Mouse (Mus musculus): ENCODE data around the gene Pde7b. TPM values are rescaled to one million over a fixed set of nuclear protein-coding genes. Genes with fewer than 3 reads are reported as not detected.

Gene Pde7b
- polyA plus RNA-seq, 1 experiment from 2014 or later, result 3.9 TPM

DNA sequence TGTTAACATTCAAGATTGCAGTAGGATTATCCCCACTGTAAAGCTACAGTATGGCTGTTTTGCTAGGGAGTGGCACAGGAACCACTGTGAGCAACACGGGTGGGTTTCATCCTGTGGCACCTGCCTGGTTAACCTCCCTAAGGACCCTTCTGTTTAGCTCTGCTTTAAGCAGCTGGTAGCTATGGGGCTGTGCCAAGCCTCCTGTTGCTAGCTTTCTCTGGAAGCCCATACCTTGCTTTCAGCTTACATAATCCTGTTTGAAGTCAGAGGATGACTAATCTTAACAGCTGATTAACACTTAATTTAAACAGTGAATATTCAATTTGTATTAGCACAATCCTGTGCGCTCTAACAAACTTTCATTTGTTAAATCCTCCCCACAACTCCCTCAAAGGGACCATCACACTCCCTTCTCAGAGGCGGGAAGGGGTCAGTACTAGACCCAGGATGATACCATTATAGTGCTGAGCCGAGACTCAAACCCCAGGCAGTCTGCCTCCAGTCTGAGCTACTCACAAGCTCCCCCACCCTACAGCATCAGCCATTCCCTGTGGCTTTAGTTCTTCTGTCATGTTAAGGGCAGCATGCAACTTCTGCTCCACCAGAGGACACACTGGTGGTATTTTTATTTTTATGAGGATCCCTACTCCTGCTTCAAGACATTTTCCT is 362.3 kb downstream of the Pde7b start:
- Histone ChIP-seq H3K9me3 (ENCODE audit: control insufficient read depth, low read length) (no peaks in the 10 kb centered on the region; the same call in 1 of the 2 replicates), H3K4me1 (replicated peaks; ENCODE audit: control insufficient read depth, insufficient read depth, low read length) (0 out of 2 replicates have a peak, but pooled peaks cover 2% of the 10 kb centered on the region), H3K4me2 (replicated peaks) (no peak overlapping the region), H3K4me3 (replicated peaks; ENCODE audit: low read length) (no peak overlapping the region), H3K36me3 (replicated peaks; ENCODE audit: control insufficient read depth, insufficient read depth) (no peaks in the 10 kb centered on the region; the same call in 1 of the 2 replicates), H3K27ac (no peak overlapping the region), H3K27me3 (ENCODE audit: control insufficient read depth, insufficient read depth, low read length) (no peaks in the 10 kb centered on the region), H3K9ac (no peak overlapping the region)
- WGBS, result 73% methylated on average over 4 of the region's 4 CpGs
- DNase-seq (ENCODE audit: low spot score) (no peak), ATAC-seq (ENCODE audit: low FRiP score) (no peak; the same call in 1 of the 2 replicates)

DNA sequence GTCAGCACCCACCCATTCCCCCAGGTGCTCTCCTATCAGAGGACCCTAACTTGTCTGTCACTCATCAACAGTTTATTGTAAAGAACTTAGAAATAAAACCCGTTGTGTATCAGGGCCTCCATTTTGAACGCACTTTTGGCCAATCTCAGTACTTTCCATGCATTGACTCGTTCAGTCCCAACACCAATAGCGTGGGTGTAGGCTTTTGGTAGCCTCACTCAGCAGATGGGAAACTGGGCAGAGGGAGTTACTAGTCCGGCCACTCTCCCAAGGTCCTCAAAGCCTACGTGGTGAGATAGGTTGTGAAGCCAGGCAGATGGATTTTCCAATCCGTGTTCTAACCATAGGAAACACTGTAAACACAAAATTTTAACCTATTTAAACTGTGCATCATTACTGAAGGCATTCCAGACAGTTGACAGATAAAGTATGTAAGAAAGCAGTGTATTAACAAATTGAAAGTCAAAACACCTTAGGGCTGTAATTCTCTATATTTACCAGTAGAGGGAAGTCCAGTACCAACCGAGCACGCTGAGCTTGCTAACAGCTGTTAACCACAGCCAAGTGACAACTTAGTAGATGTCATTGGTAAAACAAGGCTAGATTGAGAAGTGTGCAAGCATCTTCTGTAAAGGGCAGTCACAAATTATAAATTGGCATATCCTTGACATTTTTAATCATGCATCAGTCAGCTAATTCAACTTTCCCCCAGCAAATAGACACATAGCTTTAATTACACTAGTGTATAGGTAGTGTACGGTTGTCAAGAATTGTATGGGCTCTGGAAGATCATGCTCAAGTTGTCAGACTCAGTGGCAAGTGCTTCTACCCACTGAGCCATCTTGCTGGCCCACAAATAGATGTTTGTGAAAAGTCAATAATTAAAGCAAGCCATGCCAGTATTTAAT is 363.1 kb downstream of the Pde7b start:
- ATAC-seq (ENCODE audit: low FRiP score), result peak; percentile 73; the same call in 1 of the 2 replicates
- H3K27ac ChIP-seq, result no peak overlapping the region
- H3K36me3 ChIP-seq (replicated peaks; ENCODE audit: control insufficient read depth, insufficient read depth), result no peaks in the 10 kb centered on the region; the same call in 1 of the 2 replicates
- no peak overlapping the region for H3K9ac ChIP-seq
- H3K4me3 ChIP-seq (replicated peaks; ENCODE audit: low read length), result no peak overlapping the region
- WGBS, result 63% methylated on average over 10 of the region's 10 CpGs
- H3K4me2 ChIP-seq (replicated peaks), result no peak overlapping the region
- no peaks in the 10 kb centered on the region; the same call in 1 of the 2 replicates for H3K9me3 ChIP-seq (ENCODE audit: control insufficient read depth, low read length)
- no peaks in the 10 kb centered on the region for H3K27me3 ChIP-seq (ENCODE audit: control insufficient read depth, insufficient read depth, low read length)
- H3K4me1 ChIP-seq (replicated peaks; ENCODE audit: control insufficient read depth, insufficient read depth, low read length), result 0 out of 2 replicates have a peak, but pooled peaks cover 2% of the 10 kb centered on the region
- peak; percentile 73 for DNase-seq (ENCODE audit: low spot score)

DNA sequence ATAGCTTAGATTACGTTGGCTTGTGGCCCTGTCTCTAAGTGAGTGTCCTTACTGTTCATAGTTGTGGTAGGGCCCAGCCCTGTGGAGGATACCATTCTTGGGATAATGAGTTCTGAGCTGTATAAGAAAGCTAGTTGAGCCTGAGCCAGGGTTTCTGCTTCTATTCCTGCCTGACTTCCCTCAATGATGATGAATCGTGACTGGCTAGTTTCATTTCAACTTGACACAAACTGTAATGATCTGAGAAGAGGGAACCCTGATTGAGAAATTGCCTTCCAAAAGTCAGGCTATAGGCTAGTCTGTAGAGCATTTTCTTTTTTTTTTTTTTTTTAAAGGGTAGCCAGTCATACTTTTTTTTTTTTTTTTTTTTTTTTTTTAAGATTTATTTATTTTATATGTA is 376.0 kb downstream of the Pde7b start:
- Histone ChIP-seq H3K27me3 (ENCODE audit: control insufficient read depth, insufficient read depth, low read length) (no peaks in the 10 kb centered on the region), H3K36me3 (replicated peaks; ENCODE audit: control insufficient read depth, insufficient read depth) (peaks cover 20% of the 10 kb centered on the region), H3K4me1 (replicated peaks; ENCODE audit: control insufficient read depth, insufficient read depth, low read length) (peaks cover 5% of the 10 kb centered on the region; the same call in 1 of the 2 replicates), H3K27ac (no peak overlapping the region), H3K4me3 (replicated peaks; ENCODE audit: low read length) (no peak overlapping the region), H3K4me2 (replicated peaks) (no peak overlapping the region), H3K9me3 (ENCODE audit: control insufficient read depth, low read length) (no peaks in the 10 kb centered on the region), H3K9ac (no peak overlapping the region)
- WGBS, result 96% methylated on average over 2 of the region's 2 CpGs
- no peak for DNase-seq (ENCODE audit: low spot score)
- ATAC-seq (ENCODE audit: low FRiP score), result no peak

Other genes with a start within 250 kb of the Pde7b start
- 119 and 150 TPM in 2 replicates for gene Ahi1, start 227.5 kb upstream of the Pde7b start, polyA plus RNA-seq (2014; fragmentation: Nextera tagmentation; extraction: Ambion mirVana)